Comparison of ENCODE assay signal across 8 mouse cellular contexts in genomic region chr11:63404719-63405118, GRCm38 (mm10).
DNase-seq lines count a peak whose midpoint lies in the region; ATAC-seq and TF ChIP-seq lines count a peak whose summit lies in the region.

No protein-coding gene starts in this region.

- H3K4me3 ChIP-seq in heart, embryonic 10.5 days: no peak overlapping the region
- H3K4me3 ChIP-seq in lung, embryonic 14.5 days (ENCODE audit: low read depth, low read length): no peak overlapping the region

- ATAC-seq in lung, embryonic 14.5 days (ENCODE audit: insufficient read depth): no peak

- no peaks in the 10 kb centered on the region for H3K4me1 ChIP-seq in heart, embryonic 10.5 days
- no peaks in the 10 kb centered on the region for H3K4me1 ChIP-seq in lung, embryonic 14.5 days (ENCODE audit: insufficient read depth)

- 16% methylated on average over 11 of the region's 11 CpGs for WGBS in heart, embryonic 10.5 days
- WGBS in lung, embryonic 14.5 days: 16% methylated on average over 11 of the region's 11 CpGs

- H3K27ac ChIP-seq in heart, embryonic 10.5 days: no peak overlapping the region
- no peak overlapping the region for H3K27ac ChIP-seq in lung, embryonic 14.5 days (ENCODE audit: low read depth)

- H3K9me3 ChIP-seq in heart, embryonic 10.5 days: no peaks in the 10 kb centered on the region
- H3K9me3 ChIP-seq in lung, embryonic 14.5 days (ENCODE audit: low read depth, low read length): no peaks in the 10 kb centered on the region

- H3K4me2 ChIP-seq in lung, embryonic 14.5 days: no peak overlapping the region

- H3K27me3 ChIP-seq in heart, embryonic 10.5 days (ENCODE audit: insufficient read depth, poor library complexity, severe bottlenecking): peaks cover 7% of the 10 kb centered on the region; the same call in 1 of the 2 replicates
- H3K27me3 ChIP-seq in lung, embryonic 14.5 days (ENCODE audit: insufficient read depth, low read length): peaks cover 31% of the 10 kb centered on the region

- TF ChIP-seq CTCF in lung, embryonic 14.5 days (IDR thresholded peaks at IDR 0.05; ENCODE audit: low read depth): peak; percentile 92

- H3K36me3 ChIP-seq in heart, embryonic 10.5 days: no peaks in the 10 kb centered on the region
- no peaks in the 10 kb centered on the region for H3K36me3 ChIP-seq in lung, embryonic 14.5 days (ENCODE audit: insufficient read depth)

- no peak overlapping the region for H3K9ac ChIP-seq in lung, embryonic 14.5 days

- peak; percentile 22 for DNase-seq in CD4-positive helper T cell, adult 2 months (ENCODE audit: low read depth, low spot score)
- DNase-seq in adrenal gland, postnatal 10 days: peak; percentile 86
- peak; percentile 79 for DNase-seq in embryo, embryonic 9.5 days (ENCODE audit: extremely low spot score)
- peak; percentile 81 for DNase-seq in heart, embryonic 10.5 days (ENCODE audit: low spot score)
- peak; percentile 73 for DNase-seq in layer of hippocampus, adult 11-12 months (ENCODE audit: low spot score)
- peak; percentile 83 for DNase-seq in lung, embryonic 14.5 days
- DNase-seq in retina, embryonic 14.5 days (ENCODE audit: low spot score): peak; percentile 85
- peak; percentile 40 for DNase-seq in urinary bladder, postnatal 10 days (ENCODE audit: low spot score)

Comparison
In these comparisons a context has a peak if more than half of its experiments do, and no peak if none do; other contexts are left out.
1. DNase-seq: peak in every context shown above with its lines; median percentile 86 in adrenal gland, postnatal 10 days; 85 in retina, embryonic 14.5 days; 83 in lung, embryonic 14.5 days; 81 in heart, embryonic 10.5 days; 79 in embryo, embryonic 9.5 days; 73 in layer of hippocampus, adult 11-12 months; 40 in urinary bladder, postnatal 10 days; 22 in CD4-positive helper T cell, adult 2 months.